ENCODE assay signal across 8 mouse cellular contexts in the genomic region with DNA sequence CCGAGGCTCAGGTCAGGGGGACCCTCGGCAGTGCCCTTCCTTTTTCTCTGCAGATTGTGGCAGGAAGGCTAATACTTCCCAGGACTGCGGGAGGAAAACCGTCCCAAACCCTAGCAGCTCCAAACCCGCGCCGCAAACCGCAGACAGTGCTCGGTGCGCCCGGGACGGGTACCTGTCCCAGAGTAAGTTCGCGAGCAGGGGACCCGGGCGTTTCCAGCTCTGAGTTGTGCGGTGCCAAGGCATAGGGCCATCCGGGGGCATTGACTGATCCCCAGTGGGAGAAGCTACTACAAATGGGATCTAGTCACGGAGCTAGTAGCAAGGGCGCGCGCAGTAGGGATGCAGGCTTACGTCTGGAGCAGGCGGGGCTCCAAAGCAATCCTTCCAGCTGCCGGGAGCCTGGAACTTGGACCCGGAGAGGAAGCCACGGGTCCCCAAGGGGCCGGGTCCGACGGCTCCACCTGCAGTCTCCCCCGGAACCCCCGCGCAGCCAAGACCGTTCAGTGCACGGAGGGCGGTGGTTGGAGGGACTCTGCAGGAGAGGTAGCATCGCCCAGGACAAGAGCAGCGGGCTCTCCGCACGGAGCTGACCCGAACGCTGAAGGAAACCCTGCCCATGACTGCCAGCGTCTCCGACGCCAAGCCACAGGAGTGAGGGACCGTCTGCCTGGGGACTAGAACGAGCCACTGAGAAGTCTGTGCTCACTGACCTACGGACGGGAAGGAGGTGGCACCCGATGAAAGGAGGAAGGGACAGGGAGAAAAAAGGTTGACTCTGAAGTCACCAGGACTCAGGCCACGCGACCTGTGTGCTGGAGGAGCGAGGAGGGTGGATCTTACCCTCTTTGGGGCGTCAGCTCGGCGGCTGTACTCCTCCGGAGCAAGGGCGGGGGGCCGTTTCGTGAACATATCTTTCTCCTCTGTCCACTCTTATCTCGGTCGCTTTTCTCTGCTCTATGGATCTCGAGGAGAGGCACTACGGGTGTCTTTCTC. TPM values are rescaled to one million over a fixed set of nuclear protein-coding genes. Genes with fewer than 3 reads are reported as not detected.
DNase-seq lines count a peak whose midpoint lies in the region; TF ChIP-seq lines count a peak whose summit lies in the region.

Corin (minus strand) TSS at position 943 of the 993 bp plus-strand sequence.

- TF ChIP-seq POLR2A in liver, adult 2 months (IDR thresholded peaks at IDR 0.05; ENCODE audit: extremely low read depth, insufficient read depth, low read length), result no peak
- TF ChIP-seq POLR2A in small intestine, adult 2 months (IDR thresholded peaks at IDR 0.05; ENCODE audit: low read depth, low read length), result no peak
- TF ChIP-seq POLR2A in thymus, adult 2 months (IDR thresholded peaks at IDR 0.05; ENCODE audit: control insufficient read depth, extremely low read depth, insufficient read depth, low read length, poor library complexity), result no peak

- WGBS in liver, adult 2 months, result 1% methylated on average over 64 of the region's 64 CpGs
- 1% methylated on average over 64 of the region's 64 CpGs for WGBS in small intestine, adult 2 months
- 4% methylated on average over 64 of the region's 64 CpGs for WGBS in thymus, adult 2 months

- peak; percentile 8 to 9 for DNase-seq in cerebellum, postnatal 14 days
- DNase-seq in cerebellum, postnatal 36 days, result no peak
- DNase-seq in embryo, embryonic 9.5 days (ENCODE audit: extremely low spot score), result peak; percentile 51
- peak; percentile 43 to 54 for DNase-seq in heart, postnatal 10 days
- DNase-seq in liver, adult 2 months (ENCODE audit: extremely low read depth, low read depth, low spot score), result peak; percentile 25
- no peak for DNase-seq in thymus, adult 2 months
- DNase-seq in layer of hippocampus, adult 11-12 months (ENCODE audit: low spot score), result no peak

- intact Hi-C loops in heart, postnatal 10 days (cut with DNase I), result loop anchor here (2.0 to 10.0 kb wide), 3 partner anchors 77 to 201 kb away; no protein-coding TSS in a partner anchor

- no peaks in the 10 kb centered on the region for H3K27me3 ChIP-seq in liver, adult 2 months (ENCODE audit: control insufficient read depth, insufficient read depth, low read length)
- peaks cover 16% of the 10 kb centered on the region for H3K27me3 ChIP-seq in small intestine, adult 2 months (ENCODE audit: control insufficient read depth, insufficient read depth, low read length)
- peaks cover 9% of the 10 kb centered on the region for H3K27me3 ChIP-seq in thymus, adult 2 months (ENCODE audit: control insufficient read depth, insufficient read depth, low read length)

- H3K79me2 ChIP-seq in liver, adult 2 months (ENCODE audit: control insufficient read depth, insufficient read depth, low read length), result no peaks in the 10 kb centered on the region

- no peaks in the 10 kb centered on the region for H3K36me3 ChIP-seq in liver, adult 2 months (ENCODE audit: control insufficient read depth, insufficient read depth, low read length)
- no peaks in the 10 kb centered on the region for H3K36me3 ChIP-seq in small intestine, adult 2 months (ENCODE audit: control insufficient read depth, insufficient read depth, low read length)
- H3K36me3 ChIP-seq in thymus, adult 2 months (ENCODE audit: control insufficient read depth, insufficient read depth, low read length), result no peaks in the 10 kb centered on the region

- H3K4me1 ChIP-seq in liver, adult 2 months (ENCODE audit: control insufficient read depth, insufficient read depth, low read length), result peaks cover 7% of the 10 kb centered on the region
- H3K4me1 ChIP-seq in small intestine, adult 2 months (ENCODE audit: control insufficient read depth, insufficient read depth, insufficient read length, low read length), result no peaks in the 10 kb centered on the region
- no peaks in the 10 kb centered on the region for H3K4me1 ChIP-seq in thymus, adult 2 months (replicated peaks; ENCODE audit: control insufficient read depth, insufficient read depth, low read length)

- no peak within 1 kb of the TSS for H3K27ac ChIP-seq in liver, adult 2 months (replicated peaks; ENCODE audit: insufficient read depth, low read depth, low read length)
- H3K27ac ChIP-seq in small intestine, adult 2 months (ENCODE audit: insufficient read depth, low read depth, low read length), result no peak within 1 kb of the TSS
- H3K27ac ChIP-seq in thymus, adult 2 months (ENCODE audit: control insufficient read depth, insufficient read depth, low read length), result no peak within 1 kb of the TSS

- no peak for TF ChIP-seq CTCF in liver, adult 2 months (IDR thresholded peaks at IDR 0.05; ENCODE audit: low read depth, low read length)
- TF ChIP-seq CTCF in small intestine, adult 2 months (IDR thresholded peaks at IDR 0.05; ENCODE audit: extremely low read depth, insufficient read length, insufficient replicate concordance, low read depth, low read length), result no peak
- TF ChIP-seq CTCF in thymus, adult 2 months (IDR thresholded peaks at IDR 0.05; ENCODE audit: borderline replicate concordance, control insufficient read depth, extremely low read depth, insufficient read depth, low read length, poor library complexity), result no peak

- H3K9ac ChIP-seq in liver, adult 2 months (ENCODE audit: low read depth, low read length), result no peak within 1 kb of the TSS

- H3K4me3 ChIP-seq in liver, adult 2 months (ENCODE audit: insufficient read depth, low read depth, low read length), result peak within 1 kb of the TSS; percentile 37; the same call in 1 of the 2 replicates
- peak within 1 kb of the TSS; percentile 36 for H3K4me3 ChIP-seq in small intestine, adult 2 months (ENCODE audit: low read depth, low read length)
- H3K4me3 ChIP-seq in thymus, adult 2 months (ENCODE audit: control insufficient read depth, insufficient read depth, low read length), result no peak within 1 kb of the TSS

RNA-seq across cellular contexts. Expression of gene Corin, which starts in this region (rescaled TPM):
- total RNA-seq in heart, postnatal 10 days (2021), result 10 to 100 TPM; 69.0 to 98.5 TPM
- total RNA-seq in liver, adult 2 months (2014; rRNA removed), result 0.13 and 0.46 TPM in 2 replicates
- polyA plus RNA-seq in liver, adult 2 months (2012; rRNA removed), result 0.10 TPM in 1 of 2 replicates, not detected in the other
- 0.05 TPM in 1 of 2 replicates, not detected in the other for polyA plus RNA-seq in small intestine, adult 2 months (2012; rRNA removed)
- 0.48 and 3.5 TPM in 2 replicates for polyA plus RNA-seq in thymus, adult 2 months (2012; rRNA removed)

Comparison
In these comparisons a context has a peak if more than half of its experiments do, and no peak if none do; other contexts are left out.
1. RNA of gene Corin (total RNA-seq): 69.0 to 98.5 TPM in heart, postnatal 10 days; 0.13 to 0.46 TPM in liver, adult 2 months; every median in the first group is over 10 times any median in the second.
2. DNase-seq: peak in cerebellum, postnatal 14 days (2 of 2), embryo, embryonic 9.5 days (single experiment) and heart, postnatal 10 days (2 of 2); none in cerebellum, postnatal 36 days (0 of 2), thymus, adult 2 months (single experiment) and layer of hippocampus, adult 11-12 months (single experiment).
3. Peak in DNase-seq and H3K4me3 ChIP-seq in liver, adult 2 months; RNA of the gene not detected or under 1 TPM.